Mouse (Mus musculus): ENCODE measurements around the gene Acpp.

- TF ChIP-seq CTCF (IDR thresholded peaks at IDR 0.05; ENCODE audit: low read depth), result no peak
- no peak for TF ChIP-seq EP300 (IDR thresholded peaks at IDR 0.05; ENCODE audit: low read depth)
These were observed 21.2 kb downstream of the Acpp start for GRCm38 (mm10) chr9:104316351-104316750.

Measured in liver, embryonic 14.5 days (tissue).